Mouse (Mus musculus) kidney, adult 2 months (tissue): ENCODE measurements around the gene Grk3.

Experiments used
- CTCF ChIP-seq: fragments of 200-500 bp; conservative IDR thresholded peaks from 2 replicates; pipeline ENCODE4 v1.5.1; 2011; ENCODE audit warnings: low read depth, mild to moderate bottlenecking, control low read depth, low read length, moderate library complexity, mixed read lengths; ENCODE audit not compliant: insufficient read depth, insufficient read length
- POLR2A ChIP-seq: fragments of 200-500 bp; IDR thresholded peaks from one replicate; pipeline ENCODE4 v1.6.1; 2011; ENCODE audit warnings: low read depth, low read length, control low read depth

DNA sequence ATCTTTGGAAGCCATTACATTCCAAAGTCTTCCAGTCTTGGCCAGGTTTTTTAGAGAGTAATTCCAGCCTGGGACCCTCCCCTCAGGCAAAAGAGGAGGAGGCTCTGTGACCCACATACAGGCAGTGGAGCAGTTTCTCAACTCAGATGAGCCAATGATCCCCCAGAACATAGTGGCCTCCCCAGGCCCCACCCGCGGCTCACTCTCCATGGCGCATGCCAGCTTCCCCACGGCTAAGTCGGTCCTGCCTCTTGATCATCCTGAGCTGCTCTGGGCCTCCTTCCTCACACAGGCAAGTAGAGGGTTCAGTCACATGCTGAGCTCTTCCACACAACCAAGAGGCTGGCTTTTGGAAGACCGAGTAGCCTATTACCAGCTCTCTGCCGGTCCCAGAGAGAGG, 126.9 kb downstream of the Grk3 start:
- no peak for TF ChIP-seq POLR2A
- no peak for TF ChIP-seq CTCF
